In genomic region chr2:174344003-174344655, GRCm38 (mm10) we compare ENCODE assay signal across 8 mouse cellular contexts. TPM values are rescaled to one million over a fixed set of nuclear protein-coding genes. Genes with fewer than 3 reads are reported as not detected.
DNase-seq lines count a peak whose midpoint lies in the region; ATAC-seq lines count a peak whose summit lies in the region.

No protein-coding gene starts in this region.

- peak; percentile 87 to 96 for DNase-seq in adrenal gland, adult (ENCODE audit: inconsistent age in 2 of 2, low spot score in 1 of 2)
- DNase-seq in cerebellum, postnatal 25 days: peak; percentile 68 to 82
- DNase-seq in gastrocnemius, adult 8-10 months (ENCODE audit: low spot score in 2 of 2): peak; percentile 86 to 93
- DNase-seq in left cerebral cortex, adult 11 months (ENCODE audit: low spot score): peak; percentile 83
- DNase-seq in lung, postnatal 25 days (ENCODE audit: low spot score): peak; percentile 93
- peak; percentile 45 for DNase-seq in retina, embryonic 14.5 days (ENCODE audit: low spot score)

- H3K9me3 ChIP-seq in hindbrain, embryonic 16.5 days (ENCODE audit: control insufficient read depth, low read length): no peaks in the 10 kb centered on the region

- ATAC-seq in hindbrain, embryonic 16.5 days: peak; percentile 83
- ATAC-seq in erythroid progenitor cell, adult 5-6 weeks (replicated peaks; ENCODE audit: low FRiP score, poor library complexity, severe bottlenecking): no peak

- 19% methylated on average over 3 of the region's 3 CpGs for WGBS in hindbrain, embryonic 16.5 days

- peak overlapping the region; percentile 34 for H3K4me2 ChIP-seq in hindbrain, embryonic 16.5 days (ENCODE audit: low read length)

- H3K4me3 ChIP-seq in hindbrain, embryonic 16.5 days (ENCODE audit: low read length): no peak overlapping the region

- H3K9ac ChIP-seq in hindbrain, embryonic 16.5 days (ENCODE audit: low read depth, low read length): no peak overlapping the region; the same call in 1 of the 2 replicates

- peaks cover 27% of the 10 kb centered on the region for H3K36me3 ChIP-seq in hindbrain, embryonic 16.5 days (ENCODE audit: control insufficient read depth, insufficient read depth, low read length)

- peaks cover 32% of the 10 kb centered on the region for H3K4me1 ChIP-seq in hindbrain, embryonic 16.5 days (ENCODE audit: control insufficient read depth, insufficient read depth, low read depth, low read length)

- H3K27me3 ChIP-seq in hindbrain, embryonic 16.5 days (replicated peaks; ENCODE audit: control insufficient read depth, insufficient read depth, low read length): no peaks in the 10 kb centered on the region

- H3K27ac ChIP-seq in hindbrain, embryonic 16.5 days (ENCODE audit: low read depth, low read length): peak overlapping the region; percentile 51

RNA-seq across cellular contexts. Expression of gene Gm20721, which starts 2.4 kb away (rescaled TPM):
- total RNA-seq in gastrocnemius, adult 8-10 months (2022): 1 to 10 TPM; 1.0 to 2.2 (median 1.2) TPM
- 15.1 and 23.5 TPM in 2 replicates for polyA plus RNA-seq in hindbrain, embryonic 16.5 days (2015; fragmentation: Nextera tagmentation; extraction: Ambion mirVana)
- total RNA-seq in erythroid progenitor cell, adult 5-6 weeks (2015; ENCODE audit: low replicate concordance): not detected in 2 replicates
- 0.61 and 11.9 TPM in 2 replicates for total RNA-seq in erythroid progenitor cell, adult 5-6 weeks (2017; ENCODE audit: low replicate concordance)
